In the genomic region with DNA sequence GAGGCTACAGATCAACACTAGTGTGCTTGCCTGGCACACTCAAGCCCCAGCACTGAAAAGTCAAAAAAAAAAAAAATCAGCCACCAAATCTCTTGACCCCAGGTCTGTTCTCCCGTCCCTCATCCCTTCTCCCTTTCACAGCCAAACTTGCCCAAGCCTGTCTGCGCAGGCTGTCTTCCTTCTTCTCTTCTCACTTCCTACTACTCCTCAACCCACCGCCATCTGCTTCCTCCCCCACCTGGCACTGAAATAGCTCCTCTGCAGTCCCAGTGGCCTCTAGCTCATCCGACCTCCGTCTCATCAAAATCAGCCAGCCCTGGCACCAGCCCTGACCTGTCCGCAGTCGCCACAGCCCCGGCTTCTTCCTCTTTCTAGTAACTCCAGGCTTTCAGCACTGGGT, we compare ENCODE assay signal across 10 mouse cellular contexts. TPM values are rescaled to one million over a fixed set of nuclear protein-coding genes. Genes with fewer than 3 reads are reported as not detected.
DNase-seq lines count a peak whose midpoint lies in the region; ATAC-seq lines count a peak whose summit lies in the region.
"Had no signal": no experiment of that assay in that cellular context is flagged by ENCODE, and none has a peak within 500 bp of the region (broad histone marks: within the 10 kb centered on the region; RNA-seq: fewer than 3 reads in every experiment).

No protein-coding gene starts in this region.

- peak; percentile 92 for ATAC-seq in common myeloid progenitor, adult 5-6 weeks (replicated peaks; ENCODE audit: low read depth, poor library complexity, severe bottlenecking)
- ATAC-seq: activated CD4-positive, CD25-positive, alpha-beta regulatory T cell, adult 4 months; forebrain, embryonic 13.5 days had no signal

- DNase-seq in layer of hippocampus, adult 18-20 months (ENCODE audit: low spot score in 2 of 2): peak; percentile 60 to 79
- no peak for DNase-seq in layer of hippocampus, postnatal 14 days (ENCODE audit: low spot score in 2 of 2)
- DNase-seq in layer of hippocampus, postnatal 36 days: peak; percentile 54 to 55
- peak; percentile 78 for DNase-seq in right cerebral cortex, postnatal 25 days
- DNase-seq in retina, embryonic 14.5 days (ENCODE audit: low spot score): no peak
- no peak for DNase-seq in lung, postnatal 4 days
- DNase-seq: thymus, postnatal 14 days had no signal

RNA-seq across cellular contexts. Expression of a gene that starts 12.2 kb away (rescaled TPM):
- 10 to 100 TPM; 46.1 to 48.8 TPM for total RNA-seq in layer of hippocampus, adult 18-20 months (2021)
- 10 to 100 TPM; 12.1 to 13.5 TPM for total RNA-seq in layer of hippocampus, postnatal 14 days (2021)
- 1.8 and 2.7 TPM in 2 replicates for total RNA-seq in common myeloid progenitor, adult 5-6 weeks (2017)
- total RNA-seq in layer of hippocampus, postnatal 36 days (2021): 10 to 100 TPM; 33.6 to 34.2 TPM

RNA-seq across cellular contexts. Expression of a gene that starts 21.5 kb away (rescaled TPM):
- total RNA-seq in layer of hippocampus, adult 18-20 months (2021): 100 to 1,000 TPM; 122 to 137 TPM
- 10 to 100 TPM; 72.8 to 83.8 TPM for total RNA-seq in layer of hippocampus, postnatal 14 days (2021)
- total RNA-seq in common myeloid progenitor, adult 5-6 weeks (2017): 4.9 and 9.7 TPM in 2 replicates
- 100 to 1,000 TPM; 105 to 110 TPM for total RNA-seq in layer of hippocampus, postnatal 36 days (2021)

RNA-seq across cellular contexts. Expression of a gene that starts 44.0 kb away (rescaled TPM):
- total RNA-seq in layer of hippocampus, adult 18-20 months (2021): 10 to 100 TPM; 51.3 to 52.0 TPM
- total RNA-seq in layer of hippocampus, postnatal 14 days (2021): 10 to 100 TPM; 47.1 to 50.2 TPM
- total RNA-seq in common myeloid progenitor, adult 5-6 weeks (2017): 2.8 and 5.6 TPM in 2 replicates
- 10 to 100 TPM; 52.8 to 58.2 TPM for total RNA-seq in layer of hippocampus, postnatal 36 days (2021)

RNA-seq across cellular contexts. Expression of a gene that starts 58.6 kb away (rescaled TPM):
- total RNA-seq in layer of hippocampus, adult 18-20 months (2021): 10 to 100 TPM; 21.7 to 24.6 TPM
- 10 to 100 TPM; 29.9 to 32.7 TPM for total RNA-seq in layer of hippocampus, postnatal 14 days (2021)
- total RNA-seq in common myeloid progenitor, adult 5-6 weeks (2017): 0.82 and 1.0 TPM in 2 replicates
- 10 to 100 TPM; 23.5 to 30.6 TPM for total RNA-seq in layer of hippocampus, postnatal 36 days (2021)

Comparison
In these comparisons a context has a peak if more than half of its experiments do, and no peak if none do; other contexts are left out.
1. DNase-seq: peak in layer of hippocampus, adult 18-20 months (2 of 2), layer of hippocampus, postnatal 36 days (2 of 2) and right cerebral cortex, postnatal 25 days (single experiment); none in layer of hippocampus, postnatal 14 days (0 of 2), retina, embryonic 14.5 days (single experiment) and lung, postnatal 4 days (0 of 2).